Mouse (Mus musculus) MEL-GATA-1-ER (cell line): ENCODE measurements around the gene Itm2b.

Experiments used
- DNase-seq: peaks from one replicate; pipeline ENCODE4 v3.0.0-alpha.2; 2012; ENCODE audit warnings: low read depth; ENCODE audit errors: extremely low read depth

The Itm2b gene

DNA sequence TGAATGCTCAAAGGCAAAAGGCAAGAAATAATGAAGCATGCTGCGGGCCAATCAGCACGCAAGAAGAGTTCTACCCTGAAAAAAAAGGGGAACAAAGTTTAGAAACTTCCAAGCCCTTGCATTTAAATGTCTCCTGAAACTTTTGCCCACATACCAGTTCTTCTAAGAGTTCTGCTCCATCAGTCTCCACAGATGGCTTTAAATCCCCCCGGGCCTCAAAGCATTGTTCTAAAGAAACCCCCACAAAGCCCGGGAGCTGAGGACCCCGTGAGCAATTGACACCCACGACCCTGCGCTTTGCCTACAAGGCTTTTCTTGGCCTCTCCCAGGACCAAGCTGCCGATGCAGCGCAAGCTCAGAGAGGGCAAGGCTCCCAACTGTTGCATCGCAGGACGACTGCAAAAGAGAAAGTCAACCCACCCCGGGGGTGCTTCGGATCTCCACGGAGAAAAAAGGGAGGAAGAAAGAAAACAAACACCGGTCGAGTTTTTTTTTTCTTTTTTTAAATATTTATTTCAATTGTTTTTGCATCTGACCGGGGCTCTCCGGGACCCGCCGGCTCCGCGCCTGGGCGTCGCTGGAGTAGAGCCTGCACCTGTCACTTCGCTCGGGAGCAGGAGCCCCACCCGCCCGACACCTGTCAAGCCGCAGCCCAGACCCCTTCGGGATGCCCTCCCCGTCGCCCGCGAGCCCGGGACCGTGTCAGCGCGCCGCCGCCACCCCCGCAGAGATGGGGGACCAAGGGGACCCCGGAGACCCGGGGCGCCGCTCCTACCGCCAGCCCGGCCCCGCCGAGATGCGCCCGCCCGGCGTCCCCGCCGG is 60.2 kb downstream of the Itm2b start:
- DNase-seq = peak; percentile 84

DNA sequence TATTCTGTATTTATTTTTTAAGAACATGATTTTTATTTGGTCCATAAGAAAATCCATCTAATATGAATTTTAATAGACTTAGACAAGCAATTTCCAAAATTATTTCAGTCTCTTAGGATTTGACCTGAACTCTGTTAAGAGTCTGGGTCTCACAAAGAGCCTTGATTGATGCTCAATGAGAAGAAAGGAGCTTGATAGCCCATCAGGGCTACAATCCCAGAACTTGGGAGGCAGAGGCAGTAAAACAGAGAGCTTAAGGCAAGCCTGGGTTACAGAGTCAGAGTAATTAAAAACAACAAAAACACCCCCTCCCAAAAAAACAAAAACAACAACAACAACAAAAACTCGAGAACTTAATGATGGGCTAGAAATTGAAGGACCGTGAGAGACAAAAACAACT is 61.1 kb downstream of the Itm2b start:
- DNase-seq = no peak

DNA sequence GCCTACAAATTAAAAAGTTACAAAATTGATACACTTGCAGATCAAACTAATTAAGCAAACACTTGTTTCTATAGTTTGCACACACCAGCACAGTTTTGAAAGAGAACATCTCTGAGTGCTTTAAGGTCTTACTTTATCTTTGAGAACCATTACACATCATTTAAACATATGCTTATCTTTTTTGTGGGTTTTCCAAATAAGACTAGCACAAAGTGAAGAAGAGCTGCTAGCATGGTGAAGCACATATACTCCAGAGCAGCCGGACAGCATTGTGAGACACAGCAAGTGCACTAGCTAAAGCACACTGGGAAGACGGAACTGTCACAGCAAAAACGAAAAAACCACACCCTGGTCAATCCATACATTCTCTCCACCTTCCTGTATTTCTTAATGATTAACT is 62.9 kb downstream of the Itm2b start:
- peak; percentile 85 for DNase-seq

DNA sequence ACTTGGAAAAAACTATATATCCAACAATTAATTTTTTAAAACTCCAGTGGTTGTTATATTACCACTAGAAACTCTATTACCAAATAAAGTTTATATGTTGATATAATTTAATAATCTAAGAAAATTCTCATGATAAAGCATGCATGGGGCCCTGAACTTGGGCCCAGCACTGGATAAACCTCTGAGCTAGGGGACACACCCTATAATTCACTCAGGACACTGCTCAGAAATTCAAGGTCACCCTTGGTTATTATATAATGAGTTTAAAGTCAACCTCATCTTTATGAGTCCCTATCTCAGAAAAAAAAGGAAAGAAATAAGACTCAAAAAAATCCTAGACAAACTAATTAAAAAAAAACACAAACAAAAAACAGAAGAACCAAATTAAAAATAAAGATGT is 68.2 kb downstream of the Itm2b start:
- DNase-seq = no peak

DNA sequence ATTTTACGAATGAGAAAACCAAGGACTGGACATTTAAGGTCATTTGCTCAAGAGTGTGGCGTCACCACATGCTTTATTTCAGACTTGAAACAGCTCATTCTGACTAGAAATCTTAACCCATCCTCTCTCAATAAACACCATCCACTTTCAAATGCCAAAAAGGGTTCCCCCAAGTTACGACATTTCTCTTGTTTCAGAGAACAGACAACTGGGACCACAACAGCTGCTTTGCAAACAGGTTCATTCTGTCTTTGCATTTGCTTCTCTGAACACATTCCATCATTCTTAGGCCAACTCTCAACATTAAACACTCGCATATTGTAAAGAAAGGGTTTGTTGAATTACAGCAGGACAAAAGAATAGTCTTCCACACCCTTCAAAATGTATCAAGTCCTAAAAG is 71.2 kb downstream of the Itm2b start:
- no peak for DNase-seq

DNA sequence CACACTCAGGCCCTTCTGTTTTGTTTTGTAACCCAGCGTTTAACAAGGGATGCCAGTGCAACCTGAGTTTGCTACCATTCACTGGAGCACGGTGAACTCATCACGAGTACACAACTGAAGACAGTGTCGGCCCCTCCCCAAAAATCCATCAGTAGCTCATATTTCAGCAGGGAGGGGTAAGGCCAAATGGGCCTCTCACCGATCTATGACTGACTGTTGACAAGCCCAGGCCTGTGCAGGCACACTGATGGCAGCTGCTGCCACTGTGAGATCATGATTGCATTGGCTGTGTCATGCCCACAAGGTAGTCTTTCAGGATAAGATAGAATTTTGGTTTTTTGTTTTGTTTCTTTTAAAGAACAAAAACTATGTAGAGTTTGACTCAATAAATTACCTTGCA is 71.7 kb downstream of the Itm2b start:
- DNase-seq = no peak

DNA sequence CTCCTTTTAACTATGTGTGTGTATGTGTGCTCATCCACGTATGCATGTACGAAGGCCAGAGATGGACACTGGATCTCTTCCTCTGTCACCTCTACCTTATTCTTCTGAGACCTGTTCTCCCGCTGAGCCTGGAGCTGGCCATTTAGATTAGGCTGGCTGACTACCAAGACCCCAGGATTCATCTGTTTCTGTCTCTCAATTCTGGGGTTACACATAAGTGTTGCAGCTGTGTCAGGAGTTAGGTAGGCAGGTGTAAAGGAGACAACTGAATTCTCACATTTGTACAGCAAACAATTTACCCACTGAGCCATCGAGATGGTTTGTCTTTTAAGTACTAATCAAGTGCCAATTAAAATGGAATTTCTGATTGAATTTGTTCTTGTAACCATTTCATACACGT is 72.2 kb downstream of the Itm2b start:
- no peak for DNase-seq
